Mouse (Mus musculus): ENCODE measurements around the gene Sdk1. TPM values are rescaled to one million over a fixed set of nuclear protein-coding genes. Genes with fewer than 3 reads are reported as not detected.

Gene Sdk1
- polyA plus RNA-seq (2014; fragmentation: Illumina TruSeq; extraction: RNeasy Lipid Tissue Mini Kit (QIAGEN cat#74804); ENCODE audit: low read depth, low replicate concordance): 0.87 TPM

DNA sequence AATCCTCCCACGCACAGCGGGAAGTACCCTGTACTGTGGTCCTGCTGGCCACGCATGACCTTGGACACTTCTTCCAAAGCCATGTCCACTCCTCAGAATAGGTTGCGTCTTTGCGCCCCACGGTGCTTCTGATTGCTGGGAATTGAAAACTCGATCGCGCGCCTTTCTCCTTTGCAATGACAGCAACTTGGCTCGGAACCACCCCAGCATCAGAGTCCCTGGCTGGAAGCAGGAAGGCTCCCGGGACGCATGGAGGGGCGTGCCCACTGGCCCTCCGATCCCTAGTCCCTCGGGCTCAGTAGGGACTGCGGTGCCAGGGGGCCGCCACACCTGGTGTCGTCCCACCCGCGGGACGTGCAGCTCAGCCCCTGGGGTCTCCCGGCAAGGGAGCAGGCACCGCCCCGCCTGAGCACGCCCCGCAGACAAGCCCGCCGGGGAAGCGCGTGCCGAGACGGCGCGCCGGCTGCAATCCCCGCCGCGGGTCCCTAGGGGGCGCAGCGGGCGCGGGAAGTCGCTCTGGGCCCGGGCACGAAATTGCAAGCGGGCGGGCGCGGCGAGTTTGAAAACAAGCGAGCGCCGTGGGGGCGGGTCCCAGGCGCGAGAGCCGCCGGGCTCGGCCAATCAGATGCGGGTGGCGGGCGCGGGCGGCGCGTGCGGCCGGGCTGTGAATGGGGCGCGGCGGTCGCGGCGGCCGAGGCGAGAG lies at the start of gene Sdk1:
Sdk1 (plus strand) TSS at position 650 of the 703 bp plus-strand sequence.

Other genes starting within 250 kb of the Sdk1 start
- not detected for gene Card11, start 240.9 kb upstream of the Sdk1 start, polyA plus RNA-seq (2014; fragmentation: Illumina TruSeq; extraction: RNeasy Lipid Tissue Mini Kit (QIAGEN cat#74804); ENCODE audit: low read depth, low replicate concordance)

All from testis, adult 10 weeks (tissue).